Mouse (Mus musculus) embryonic facial prominence, embryonic 13.5 days (tissue): ENCODE results near the gene Hormad1. TPM values are rescaled to one million over a fixed set of nuclear protein-coding genes. Genes with fewer than 3 reads are reported as not detected.
"Not testable (repeated sequence)": the region's sequence is repeated elsewhere in the genome, so short reads cannot be mapped to it uniquely, and the experiment has no call there.

Experiments used
- ATAC-seq: fragments of 200-750 bp; cut with Nextera tagmentation; 2 replicates; pipeline ENCODE4 v1.8.0; 2017; ENCODE audit warnings: low read depth; ENCODE audit not compliant: insufficient number of reproducible peaks, insufficient read depth, low FRiP score, low TSS enrichment
- H3K27ac ChIP-seq: fragments of 300-500 bp; sonication (generic); 2 replicates; pipeline ENCODE4 v1.5.1; 2015; ENCODE audit warnings: moderate library complexity, mild to moderate bottlenecking, inconsistent platforms
- H3K27me3 ChIP-seq: fragments of 300-500 bp; sonication (generic); 2 replicates; pipeline ENCODE4 v1.6.1; 2015; ENCODE audit warnings: mild to moderate bottlenecking, inconsistent platforms
- H3K36me3 ChIP-seq: fragments of 300-500 bp; sonication (generic); 2 replicates; pipeline ENCODE4 v1.6.1; 2015; ENCODE audit warnings: mild to moderate bottlenecking, inconsistent platforms
- H3K4me1 ChIP-seq: fragments of 300-500 bp; sonication (generic); 2 replicates; pipeline ENCODE4 v1.6.1; 2015; ENCODE audit warnings: inconsistent platforms
- H3K4me2 ChIP-seq: fragments of 300-500 bp; sonication (generic); 2 replicates; pipeline ENCODE4 v1.6.1; 2015; ENCODE audit warnings: moderate library complexity, mild to moderate bottlenecking, inconsistent platforms
- H3K4me3 ChIP-seq: fragments of 300-500 bp; sonication (generic); 2 replicates; pipeline ENCODE4 v1.5.1; 2015; ENCODE audit warnings: mild to moderate bottlenecking, inconsistent platforms
- H3K9ac ChIP-seq: fragments of 300-500 bp; sonication (generic); 2 replicates; pipeline ENCODE4 v1.6.1; 2015; ENCODE audit warnings: mild to moderate bottlenecking, inconsistent platforms
- H3K9me3 ChIP-seq: fragments of 300-500 bp; sonication (generic); 2 replicates; pipeline ENCODE4 v1.6.1; 2016; ENCODE audit warnings: inconsistent platforms
- WGBS: fragments of 180-500 bp; shearing (Covaris S2); methylation state at CpG from one replicate; pipeline ENCODE4 v1.1.7; 2015; ENCODE audit warnings: mixed read lengths; 5-methylcytosine and 5-hydroxymethylcytosine counted together
- polyA plus RNA-seq: library from polyadenylated mRNA; unstranded; fragments of >200 nt; fragmentation: Nextera tagmentation; extraction: Ambion mirVana; gene quantifications from 2 replicates; pipeline ENCODE4 v1.2.1, GENCODE M21; 2015

Gene Hormad1
- polyA plus RNA-seq, 1 experiment from 2014 or later, result not detected

DNA sequence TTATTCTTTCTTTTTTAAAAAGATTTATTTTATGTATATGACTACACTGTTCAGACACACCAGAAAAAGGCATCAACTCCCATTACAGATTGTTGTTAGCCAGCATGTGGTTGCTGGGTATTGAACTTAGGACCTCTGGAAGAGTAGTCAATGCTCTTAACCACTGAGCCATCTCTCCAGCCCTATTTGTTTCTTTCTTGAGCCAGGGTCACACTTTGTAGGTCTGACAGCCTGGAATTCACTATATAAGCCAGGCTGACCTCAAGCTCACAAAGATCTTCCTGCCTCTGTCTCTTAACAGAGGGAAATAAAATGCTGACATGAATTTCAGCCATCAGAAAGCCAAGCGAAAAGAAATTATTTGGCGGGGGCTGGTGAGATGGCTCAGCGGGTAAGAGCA is 10.1 kb downstream of the Hormad1 start:
- no peaks in the 10 kb centered on the region for H3K9me3 ChIP-seq
- no peak for ATAC-seq
- no peaks in the 10 kb centered on the region for H3K27me3 ChIP-seq
- H3K36me3 ChIP-seq, result no peaks in the 10 kb centered on the region
- no peak overlapping the region for H3K4me2 ChIP-seq
- no peak overlapping the region for H3K9ac ChIP-seq
- no peak overlapping the region for H3K4me3 ChIP-seq
- 92% methylated on average over 3 of the region's 3 CpGs for WGBS
- H3K4me1 ChIP-seq, result no peaks in the 10 kb centered on the region
- H3K27ac ChIP-seq, result no peak overlapping the region

- Histone ChIP-seq H3K4me2 (peak overlapping the region; percentile 65), H3K36me3 (peaks cover 13% of the 10 kb centered on the region), H3K4me1 (peaks cover 4% of the 10 kb centered on the region; the same call in 1 of the 2 replicates), H3K27ac (no peak overlapping the region), H3K27me3 (no peaks in the 10 kb centered on the region), H3K9ac (no peak overlapping the region), H3K9me3 (no peaks in the 10 kb centered on the region), H3K4me3 (peak overlapping the region; percentile 60)
- 52% methylated on average over 8 of the region's 8 CpGs for WGBS
- ATAC-seq, result no peak
Measured at GRCm38 (mm10) chr3:95587754-95588603, 28.5 kb downstream of the Hormad1 start.

GRCm38 (mm10) chr3:95588604-95589086 is 29.2 kb downstream of the Hormad1 start, which contains the start of gene Golph3l:
Gene Golph3l (plus strand): TSS chr3:95588934.
- no peak within 1 kb of the TSS; the same call in 1 of the 2 replicates for H3K27ac ChIP-seq
- H3K4me2 ChIP-seq, result peak within 1 kb of the TSS; percentile 65
- H3K4me3 ChIP-seq, result peak within 1 kb of the TSS; percentile 60
- H3K27me3 ChIP-seq, result no peaks in the 10 kb centered on the region
- H3K4me1 ChIP-seq, result peaks cover 4% of the 10 kb centered on the region; the same call in 1 of the 2 replicates
- H3K9me3 ChIP-seq, result no peaks in the 10 kb centered on the region
- H3K9ac ChIP-seq, result peak within 1 kb of the TSS; percentile 72
- WGBS, result under 1% methylated on average over 12 of the region's 12 CpGs
- peak; percentile 100 for ATAC-seq
- H3K36me3 ChIP-seq, result peaks cover 15% of the 10 kb centered on the region

GRCm38 (mm10) chr3:95598734-95599133 is 39.3 kb downstream of the Hormad1 start:
- Histone ChIP-seq H3K36me3 (peaks cover 30% of the 10 kb centered on the region), H3K27me3 (no peaks in the 10 kb centered on the region), H3K4me3 (no peak overlapping the region), H3K9ac (no peak overlapping the region), H3K4me1 (no peaks in the 10 kb centered on the region), H3K9me3 (no peaks in the 10 kb centered on the region), H3K4me2 (no peak overlapping the region), H3K27ac (no peak overlapping the region)
- no peak for ATAC-seq

DNA sequence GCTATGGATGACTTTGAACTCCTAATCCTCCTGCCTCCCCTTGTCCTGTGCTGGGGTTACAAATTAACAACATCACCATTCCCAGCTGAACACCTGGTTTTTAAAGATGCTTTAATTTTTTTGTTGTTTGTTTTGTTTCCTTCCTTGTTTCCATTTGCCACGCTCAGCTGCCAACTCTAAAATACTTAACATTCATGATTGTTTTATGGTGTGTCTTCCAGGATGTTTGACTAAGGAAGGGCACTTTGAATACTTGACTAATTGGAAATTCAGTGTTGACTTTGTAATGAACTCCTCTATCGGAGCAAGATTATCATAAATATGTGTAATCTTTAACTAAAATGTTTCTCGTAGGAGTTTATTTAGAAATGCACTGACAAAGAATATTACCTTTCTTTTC is 41.8 kb downstream of the Hormad1 start:
- Histone ChIP-seq H3K9me3 (no peaks in the 10 kb centered on the region), H3K36me3 (peaks cover 11% of the 10 kb centered on the region), H3K4me3 (no peak overlapping the region), H3K4me1 (no peaks in the 10 kb centered on the region), H3K27me3 (no peaks in the 10 kb centered on the region), H3K4me2 (no peak overlapping the region), H3K9ac (no peak overlapping the region), H3K27ac (no peak overlapping the region)
- 85% methylated on average over 3 of the region's 3 CpGs for WGBS
- ATAC-seq, result no peak

- no peak overlapping the region for H3K9ac ChIP-seq
- no peaks in the 10 kb centered on the region for H3K4me1 ChIP-seq
- H3K4me3 ChIP-seq, result no peak overlapping the region
- 80% methylated on average over 3 of the region's 3 CpGs for WGBS
- H3K4me2 ChIP-seq, result no peak overlapping the region
- no peaks in the 10 kb centered on the region for H3K27me3 ChIP-seq
- H3K36me3 ChIP-seq, result peaks cover 31% of the 10 kb centered on the region
- no peak for ATAC-seq
- no peaks in the 10 kb centered on the region for H3K9me3 ChIP-seq
- H3K27ac ChIP-seq, result no peak overlapping the region
Measured at GRCm38 (mm10) chr3:95606096-95606495, 46.6 kb downstream of the Hormad1 start.

GRCm38 (mm10) chr3:95609195-95609594 is 49.7 kb downstream of the Hormad1 start:
- Histone ChIP-seq H3K4me3 (no peak overlapping the region), H3K27me3 (no peaks in the 10 kb centered on the region), H3K9me3 (no peaks in the 10 kb centered on the region), H3K9ac (no peak overlapping the region), H3K36me3 (peaks cover 38% of the 10 kb centered on the region), H3K4me1 (no peaks in the 10 kb centered on the region), H3K27ac (no peak overlapping the region), H3K4me2 (no peak overlapping the region)
- 72% methylated on average over 3 of the region's 3 CpGs for WGBS
- ATAC-seq, result no peak

DNA sequence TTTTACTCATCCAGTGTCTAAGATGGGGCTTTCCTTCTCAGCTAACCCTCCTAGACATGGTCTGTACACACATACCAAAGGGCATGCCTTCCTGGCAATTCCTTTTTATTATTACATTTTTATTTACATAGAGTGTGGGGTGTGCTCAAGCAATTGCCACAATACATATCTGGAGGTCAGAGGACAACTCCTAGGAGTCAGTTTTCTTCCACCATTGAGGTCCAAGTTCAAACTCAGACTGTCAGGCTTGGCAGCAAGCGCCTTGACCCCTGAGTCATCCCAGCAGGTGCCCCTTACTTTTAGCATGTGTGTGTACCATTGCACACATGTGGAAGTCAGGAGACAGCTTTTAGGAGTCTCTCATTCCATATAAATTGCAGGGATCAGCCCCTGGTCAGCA is 54.5 kb downstream of the Hormad1 start:
- Histone ChIP-seq H3K4me2 (no peak overlapping the region), H3K9me3 (no peaks in the 10 kb centered on the region), H3K4me3 (no peak overlapping the region), H3K27ac (no peak overlapping the region), H3K4me1 (no peaks in the 10 kb centered on the region), H3K9ac (no peak overlapping the region), H3K27me3 (no peaks in the 10 kb centered on the region), H3K36me3 (peaks cover 60% of the 10 kb centered on the region)
- no peak for ATAC-seq
- WGBS, result 94% methylated on average over 1 of the region's 1 CpGs

DNA sequence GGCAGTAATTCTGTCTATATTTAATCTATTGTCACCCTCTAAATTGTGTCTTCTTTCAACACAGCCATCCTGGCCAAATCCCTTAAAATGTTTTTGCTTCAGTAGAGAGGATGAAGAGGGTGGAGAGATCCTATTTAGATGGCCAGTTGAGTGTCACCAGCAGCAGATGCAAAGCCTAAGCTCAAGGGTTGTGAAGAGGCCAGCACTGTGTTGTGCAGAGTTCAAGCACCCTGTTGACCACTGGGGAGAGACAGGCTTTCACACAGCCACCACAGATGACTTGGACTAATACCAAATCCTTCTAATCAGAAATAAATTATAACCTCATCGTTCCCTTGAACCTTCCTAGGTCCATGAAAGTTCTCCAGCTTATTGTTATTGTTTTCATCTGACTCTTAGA is 59.0 kb downstream of the Hormad1 start:
- Histone ChIP-seq H3K36me3 (peaks cover 54% of the 10 kb centered on the region), H3K27ac (no peak overlapping the region), H3K9ac (no peak overlapping the region), H3K27me3 (no peaks in the 10 kb centered on the region), H3K4me3 (no peak overlapping the region), H3K9me3 (no peaks in the 10 kb centered on the region), H3K4me1 (peaks cover under 1% of the 10 kb centered on the region; the same call in 1 of the 2 replicates), H3K4me2 (no peak overlapping the region)
- WGBS, result 58% methylated on average over 1 of the region's 1 CpGs
- ATAC-seq, result no peak

GRCm38 (mm10) chr3:95621241-95621640 is 61.8 kb downstream of the Hormad1 start:
- 76% methylated on average over 1 of the region's 1 CpGs for WGBS
- Histone ChIP-seq H3K27me3 (no peaks in the 10 kb centered on the region), H3K4me2 (no peak overlapping the region), H3K9me3 (no peaks in the 10 kb centered on the region), H3K9ac (no peak overlapping the region), H3K36me3 (peaks cover 42% of the 10 kb centered on the region), H3K27ac (no peak overlapping the region), H3K4me3 (no peak overlapping the region), H3K4me1 (peaks cover 13% of the 10 kb centered on the region)
- no peak for ATAC-seq

GRCm38 (mm10) chr3:95622421-95622820 is 62.9 kb downstream of the Hormad1 start:
- Histone ChIP-seq H3K4me1 (peaks cover 14% of the 10 kb centered on the region), H3K36me3 (peaks cover 39% of the 10 kb centered on the region)
- H3K27me3 ChIP-seq, H3K9ac ChIP-seq, H3K4me2 ChIP-seq, H3K27ac ChIP-seq, H3K4me3 ChIP-seq, H3K9me3 ChIP-seq, ATAC-seq: not testable (repeated sequence)
- WGBS, result 94% methylated on average over 20 of the region's 20 CpGs

- Histone ChIP-seq H3K4me2 (no peak overlapping the region), H3K27me3 (no peaks in the 10 kb centered on the region), H3K9ac (no peak overlapping the region), H3K36me3 (peaks cover 40% of the 10 kb centered on the region), H3K9me3 (no peaks in the 10 kb centered on the region), H3K27ac (no peak overlapping the region), H3K4me1 (peaks cover 14% of the 10 kb centered on the region), H3K4me3 (no peak overlapping the region)
- no peak for ATAC-seq
- WGBS, result 80% methylated on average over 2 of the region's 2 CpGs
Measured at GRCm38 (mm10) chr3:95623551-95623950, 64.1 kb downstream of the Hormad1 start.
